24 mouse cellular contexts compared by ENCODE assay signal in genomic region chr17:49661626-49662025, GRCm38 (mm10). TPM values are rescaled to one million over a fixed set of nuclear protein-coding genes. Genes with fewer than 3 reads are reported as not detected.
DNase-seq lines count a peak whose midpoint lies in the region; ATAC-seq and TF ChIP-seq lines count a peak whose summit lies in the region.
"Had no signal": no experiment of that assay in that cellular context is flagged by ENCODE, and none has a peak within 500 bp of the region (broad histone marks: within the 10 kb centered on the region; RNA-seq: fewer than 3 reads in every experiment).

No protein-coding gene starts in this region.

- no peak for TF ChIP-seq CTCF in Patski (IDR thresholded peaks at IDR 0.05)

- in situ Hi-C loops in Patski (cut with MboI; ENCODE audit: low pct_unique_long_range_greater_than_20kb) = no loop called here

- no peaks in the 10 kb centered on the region for H3K27me3 ChIP-seq in Patski
- H3K27me3 ChIP-seq: embryonic facial prominence, embryonic 12.5 days; forebrain, embryonic 13.5 days; forebrain, embryonic 15.5 days had no signal

- DNase-seq in 3T3-L1 (ENCODE audit: low read depth, low spot score) = peak; percentile 64
- DNase-seq in Muller cell, postnatal 12 days (ENCODE audit: inconsistent ontology term) = peak; percentile 38
- peak; percentile 34 for DNase-seq in Patski (ENCODE audit: low read depth, low spot score)
- DNase-seq in fibroblast of lung, adult 2 months (ENCODE audit: low read depth) = peak; percentile 25
- DNase-seq in frontal cortex, postnatal 14 days (ENCODE audit: low spot score in 2 of 2) = no peak
- DNase-seq in ovary, adult 18-20 months (ENCODE audit: low spot score) = no peak
- no peak for DNase-seq in thymus, postnatal 14 days
- DNase-seq: adrenal gland, adult 2 months; adrenal gland, postnatal 10 days; adrenal gland, postnatal 25 days; B cell, adult 2 months; cerebellum, adult 11 months; cerebellum, adult 18-20 months; cerebellum, adult 8-10 months; cerebellum, adult 9-11 months; cerebellum, postnatal 14 days; cerebellum, postnatal 36 days; forebrain, postnatal 0 days had no signal

- POLR2A ChIA-PET in Patski (lab: Charles Lee) = no interaction called here

- CTCF ChIA-PET in Patski (lab: Charles Lee) = interaction anchor here (0.9 to 1.9 kb wide), 4 partner anchors 19 to 195 kb away, joined by 3 to 8 read pairs (median 5); no protein-coding TSS in a partner anchor

- ATAC-seq in Patski = peak; percentile 61
- ATAC-seq: CD4-positive, CD25-positive, alpha-beta regulatory T cell, adult 4 months; forebrain, embryonic 13.5 days; forebrain, embryonic 15.5 days; forebrain, postnatal 0 days had no signal

RNA-seq across cellular contexts. Expression of gene Kif6, which starts 46.7 kb away (rescaled TPM):
- 3.2 TPM for polyA plus RNA-seq in Patski (2021)
- polyA plus RNA-seq: CD4-positive, CD25-positive, alpha-beta regulatory T cell, adult 4 months; erythroblast, embryonic 14.5 days; G1E had no signal

Comparison
In these comparisons a context has a peak if more than half of its experiments do, and no peak if none do; other contexts are left out.
1. DNase-seq: peak in 3T3-L1 (single experiment), Muller cell, postnatal 12 days (single experiment), Patski (single experiment) and fibroblast of lung, adult 2 months (single experiment); none in frontal cortex, postnatal 14 days (0 of 2), ovary, adult 18-20 months (single experiment) and thymus, postnatal 14 days (single experiment).